Mouse (Mus musculus): ENCODE data around the gene Abat.

The Abat gene

DNA sequence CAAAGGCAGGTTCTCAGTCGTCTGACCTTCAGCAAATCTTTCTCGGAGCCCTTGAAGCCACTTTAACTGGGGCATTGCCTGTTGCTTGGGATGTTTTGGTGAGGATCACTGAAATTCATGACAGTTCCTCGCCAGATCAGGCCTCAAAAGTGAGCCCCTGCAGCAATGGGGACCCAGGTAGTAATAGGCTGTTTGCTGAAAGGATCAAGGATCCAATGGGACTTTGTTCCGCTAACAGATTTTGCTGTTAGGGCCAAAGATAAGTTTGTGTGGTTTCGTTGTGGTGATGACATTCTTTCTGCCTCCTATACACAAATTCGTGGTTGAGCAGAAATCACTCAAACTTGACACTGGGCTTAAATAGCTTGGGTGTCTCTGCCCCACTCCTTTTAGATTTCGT, 124.9 kb downstream of the Abat start:
- DNase-seq, result no peak

DNA sequence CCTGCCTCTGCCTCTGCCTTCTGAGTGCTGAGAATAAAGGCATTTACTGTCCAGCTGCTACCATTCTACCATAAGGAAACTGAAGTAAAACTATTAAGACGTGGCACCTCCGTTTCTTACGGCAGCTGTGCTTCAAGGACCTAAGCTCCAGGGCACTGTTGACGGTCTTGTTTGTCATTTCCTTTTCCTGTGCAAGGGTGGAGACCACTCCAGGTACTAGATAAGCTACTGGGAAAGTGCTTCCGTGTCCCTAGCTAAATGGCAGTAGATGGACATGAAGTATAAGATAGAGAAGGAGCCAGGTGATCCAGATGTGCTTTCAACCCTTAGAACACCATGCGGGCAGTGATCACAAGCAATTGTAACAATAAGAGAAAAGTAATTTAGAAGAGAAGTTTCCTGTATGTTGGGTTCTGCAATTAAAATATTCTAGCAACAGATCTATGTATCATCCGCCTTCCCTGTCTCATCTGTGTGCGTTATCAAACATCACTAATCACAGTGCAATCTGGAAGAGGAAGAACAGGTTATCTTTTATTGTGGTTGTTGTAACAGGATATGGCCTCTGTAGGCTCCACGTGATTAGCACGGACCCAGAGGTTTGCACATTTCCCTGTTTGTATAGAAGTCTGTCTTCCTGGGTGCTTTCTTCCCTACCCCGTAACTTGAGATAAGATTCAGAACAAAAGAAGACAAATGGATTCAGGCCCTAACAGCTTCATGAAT, 126.4 kb downstream of the Abat start:
- no peak for DNase-seq

DNA sequence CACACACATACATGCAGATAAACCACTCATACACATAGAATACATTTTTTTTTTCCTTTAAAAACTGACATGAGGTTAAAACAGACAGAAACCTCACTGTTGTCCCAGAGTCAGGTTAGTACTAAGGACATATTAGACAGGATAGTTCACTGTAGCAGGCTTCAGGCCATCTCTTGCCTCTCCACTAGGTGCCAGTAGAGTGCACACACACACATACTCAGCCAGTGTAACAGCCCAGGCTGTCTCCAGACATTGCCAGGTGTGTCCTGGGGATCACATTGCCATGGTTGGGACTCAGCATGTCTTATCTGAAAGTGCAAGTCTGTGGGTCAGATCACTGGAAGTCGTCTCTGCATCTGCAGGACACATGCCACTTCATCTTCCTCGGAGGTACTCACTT, 130.6 kb downstream of the Abat start:
- no peak for DNase-seq

DNA sequence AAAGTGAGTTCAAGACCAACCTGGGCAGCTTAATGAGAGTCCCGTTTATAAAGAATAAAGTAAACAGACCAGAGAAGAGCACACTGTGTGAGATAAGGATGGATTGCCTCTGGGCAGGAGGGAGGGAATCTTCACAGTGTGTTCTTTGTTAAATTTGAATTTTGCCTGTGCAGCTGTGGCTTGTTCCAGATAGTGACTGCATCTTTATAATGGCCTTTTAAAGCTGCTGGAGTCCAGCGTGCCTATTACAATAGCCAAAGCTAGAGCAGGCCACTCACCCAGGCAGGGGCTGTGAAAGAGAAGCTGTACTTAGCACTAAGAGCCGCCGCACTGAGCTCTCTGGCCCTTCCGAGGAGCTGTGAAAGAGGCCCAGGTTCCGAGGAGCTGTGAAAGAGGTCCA, 132.3 kb downstream of the Abat start:
- DNase-seq, result no peak

DNA sequence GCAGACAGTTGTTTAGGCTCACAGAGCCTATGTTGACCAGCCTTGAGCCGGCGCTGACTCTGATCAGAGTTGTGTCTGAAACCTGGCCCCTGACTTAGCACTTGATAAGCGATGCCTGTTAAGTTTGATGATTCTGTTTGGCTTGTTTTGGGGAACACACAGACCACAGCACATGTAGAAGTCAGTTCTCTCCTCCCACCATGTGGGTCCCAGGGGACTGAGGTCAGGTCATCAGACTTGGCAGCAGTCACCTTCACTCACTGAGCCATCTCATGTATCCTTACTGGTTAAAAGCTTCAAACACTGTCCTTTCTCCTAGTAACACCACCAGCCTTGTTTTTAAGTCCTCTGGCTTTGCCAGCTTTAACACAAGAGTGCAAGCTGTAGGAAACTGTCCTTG, 136.8 kb downstream of the Abat start:
- DNase-seq, result no peak

DNA sequence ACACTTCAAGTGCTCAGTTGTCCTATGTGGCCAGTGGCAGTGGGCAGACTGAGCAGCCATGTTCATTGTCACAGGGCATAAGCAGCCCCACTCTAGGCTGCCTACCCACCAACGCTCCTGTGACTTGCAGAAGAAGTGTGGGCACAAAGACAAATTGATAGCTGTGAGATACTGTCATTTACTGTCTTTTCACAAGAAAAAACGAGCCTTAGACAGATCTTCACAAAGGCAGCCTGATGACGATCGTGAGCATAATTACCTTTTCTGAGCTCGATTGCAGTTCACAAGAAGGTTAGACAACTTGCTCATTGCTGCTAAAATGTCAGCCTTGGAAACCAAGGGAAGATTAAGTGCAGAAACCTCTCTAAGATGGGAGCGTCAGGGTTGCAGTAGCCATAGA, 141.9 kb downstream of the Abat start:
- no peak for DNase-seq

DNA sequence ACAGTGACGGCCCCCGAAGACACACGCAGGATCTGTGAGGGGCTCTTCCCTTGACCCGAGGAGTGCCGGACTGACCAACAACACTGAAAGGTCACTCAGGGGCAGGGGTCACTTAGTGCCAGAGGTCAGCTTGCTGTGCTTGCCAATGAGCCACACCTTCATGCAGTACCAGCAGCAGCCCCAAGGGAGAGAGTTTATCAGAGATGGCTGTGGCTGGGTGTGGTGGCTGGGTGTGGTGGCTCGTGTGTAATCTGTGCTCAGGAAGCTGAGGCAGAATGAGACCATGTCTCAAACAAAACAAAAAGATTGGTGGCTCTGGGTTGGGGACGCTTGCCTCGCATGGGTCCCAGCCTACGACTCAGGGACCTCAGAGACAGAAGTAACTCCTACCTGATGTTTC, 142.4 kb downstream of the Abat start:
- no peak for DNase-seq

DNA sequence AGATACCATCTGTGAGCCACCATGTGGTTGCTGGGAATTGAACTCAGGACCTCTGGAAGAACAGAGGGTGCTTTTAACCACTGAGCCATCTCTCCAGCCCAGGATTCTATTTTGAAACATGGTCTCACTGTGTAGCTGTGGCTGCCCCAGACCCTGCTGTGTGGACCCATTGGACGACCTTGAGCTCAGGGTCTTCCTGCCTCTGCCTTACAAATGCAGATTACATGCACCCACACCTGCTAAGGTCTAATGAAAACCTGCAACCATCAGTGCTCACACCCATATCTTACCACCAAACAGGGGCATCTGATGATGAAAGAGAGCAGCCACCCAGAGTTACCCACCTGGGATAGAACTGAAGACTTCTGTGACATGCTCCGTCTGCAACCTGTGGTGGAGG, 143.0 kb downstream of the Abat start:
- DNase-seq, result no peak

DNA sequence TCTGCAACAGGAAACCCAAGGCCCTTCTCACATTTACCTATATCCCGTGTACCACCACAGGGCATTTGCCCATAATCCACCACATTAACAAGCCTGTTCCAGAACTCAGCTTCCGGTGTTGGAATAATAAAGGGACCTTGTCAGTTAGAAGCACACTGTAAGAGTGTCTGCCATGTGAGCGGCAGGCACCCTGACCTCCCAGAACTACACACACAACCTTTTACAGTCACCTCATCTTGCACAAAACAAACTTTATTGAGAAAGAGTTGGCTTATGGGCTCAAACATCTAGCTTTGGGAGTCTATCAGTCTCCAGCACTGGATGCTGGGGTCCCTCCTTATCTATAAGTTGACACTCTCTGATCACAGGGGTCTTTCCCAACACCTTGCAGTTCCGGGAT, 145.1 kb downstream of the Abat start:
- no peak for DNase-seq

DNA sequence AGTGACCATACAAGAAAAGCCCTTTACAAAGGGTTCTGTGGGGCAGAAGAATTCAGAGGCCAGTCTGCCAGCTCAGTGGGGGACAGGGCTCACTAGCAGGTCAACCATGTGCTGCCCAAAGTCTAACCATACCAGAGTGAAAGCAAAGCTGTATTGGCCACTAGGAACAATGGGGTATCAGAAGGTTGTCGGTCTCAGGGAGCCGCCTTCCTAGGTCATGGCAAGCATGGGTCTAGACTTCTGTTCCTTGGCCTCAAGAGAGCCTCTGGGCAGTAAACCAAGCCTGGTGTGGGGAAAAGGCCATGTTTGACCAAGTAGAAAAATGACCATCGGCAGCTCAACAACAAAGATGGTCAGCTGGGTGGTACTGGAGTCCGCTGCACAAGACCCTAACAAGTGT, 145.5 kb downstream of the Abat start:
- DNase-seq, result no peak

DNA sequence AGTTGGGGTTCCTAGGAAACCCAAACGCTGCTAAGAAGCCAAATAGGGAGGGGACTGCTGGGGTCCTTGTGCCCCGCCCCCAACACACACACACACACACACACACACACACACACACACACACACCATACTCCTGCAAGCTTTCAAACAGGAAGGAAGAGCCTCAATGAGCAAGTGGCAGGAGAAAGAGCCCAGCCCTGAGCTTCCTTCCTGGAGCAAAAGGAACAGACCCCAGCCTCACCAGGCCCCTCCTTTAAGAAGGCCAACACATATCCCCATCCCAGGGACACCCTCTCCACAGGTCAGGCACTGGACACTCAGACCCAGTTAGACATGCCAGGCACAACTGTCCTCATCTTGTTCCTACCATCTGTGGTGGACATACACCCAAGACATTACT, 149.8 kb downstream of the Abat start:
- DNase-seq, result no peak

DNA sequence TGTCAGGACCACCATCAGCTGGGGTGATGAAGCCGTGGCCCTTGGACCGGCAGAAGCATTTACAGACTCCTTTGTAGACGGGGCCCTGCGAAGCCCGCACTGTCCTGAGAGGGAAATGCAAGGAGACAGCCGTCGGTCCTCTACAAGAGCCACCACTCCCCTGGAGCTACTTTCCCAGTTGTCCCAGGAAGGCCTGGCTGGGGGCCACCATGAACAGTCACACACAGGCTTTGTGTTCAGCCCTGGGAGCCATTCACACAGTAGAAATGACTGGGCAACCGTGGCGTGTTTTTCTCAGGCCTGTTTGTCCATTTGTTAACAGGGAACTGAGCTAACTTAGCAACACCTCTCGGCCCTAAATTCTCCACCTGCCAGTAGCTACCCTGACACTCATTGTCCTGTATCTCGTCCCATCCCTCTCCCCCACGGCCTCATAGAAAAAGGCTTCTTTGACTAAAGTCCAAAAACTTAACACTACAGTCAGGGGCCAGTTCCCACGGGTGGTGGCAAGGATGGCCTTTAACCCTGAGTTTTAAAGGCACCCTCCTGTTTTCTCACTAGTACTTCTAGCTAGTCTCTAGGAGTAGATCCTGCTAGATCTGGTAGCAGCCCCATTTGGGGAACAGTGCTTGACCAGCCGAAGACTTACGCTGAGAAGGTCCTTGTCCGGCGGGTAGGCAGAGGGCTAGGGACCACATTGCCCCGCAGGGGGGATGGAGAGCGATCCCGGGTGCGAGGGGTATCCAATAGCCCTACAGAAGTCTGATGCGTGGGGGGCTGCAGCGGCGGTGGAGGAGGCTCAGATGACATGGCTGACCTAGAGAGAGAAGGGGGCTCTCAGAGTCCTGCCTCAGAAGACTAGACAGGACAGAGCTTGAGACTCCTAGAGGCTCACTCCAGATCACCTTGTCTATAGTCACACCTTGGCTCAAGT, 150.6 kb downstream of the Abat start:
- peak; percentile 44 for DNase-seq

DNA sequence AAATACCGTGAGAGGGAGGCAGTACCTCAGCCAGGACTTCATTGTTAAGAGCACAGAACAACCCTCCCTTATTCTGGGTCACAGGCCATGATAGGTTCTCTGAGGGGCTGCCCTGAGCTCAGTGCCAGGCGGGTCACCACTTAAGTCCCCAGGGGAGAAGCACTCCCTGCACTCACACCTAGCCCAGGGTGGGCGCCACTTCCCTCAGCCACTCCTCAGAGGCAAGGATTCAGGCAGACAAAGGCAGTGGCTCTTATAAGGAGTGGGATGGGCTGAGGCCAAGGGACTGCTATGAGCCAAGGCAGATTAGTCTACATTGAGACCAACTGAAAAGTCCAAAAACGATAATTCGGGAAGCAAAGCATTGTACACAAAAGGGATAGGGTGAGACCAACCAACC, 152.1 kb downstream of the Abat start:
- no peak for DNase-seq

DNA sequence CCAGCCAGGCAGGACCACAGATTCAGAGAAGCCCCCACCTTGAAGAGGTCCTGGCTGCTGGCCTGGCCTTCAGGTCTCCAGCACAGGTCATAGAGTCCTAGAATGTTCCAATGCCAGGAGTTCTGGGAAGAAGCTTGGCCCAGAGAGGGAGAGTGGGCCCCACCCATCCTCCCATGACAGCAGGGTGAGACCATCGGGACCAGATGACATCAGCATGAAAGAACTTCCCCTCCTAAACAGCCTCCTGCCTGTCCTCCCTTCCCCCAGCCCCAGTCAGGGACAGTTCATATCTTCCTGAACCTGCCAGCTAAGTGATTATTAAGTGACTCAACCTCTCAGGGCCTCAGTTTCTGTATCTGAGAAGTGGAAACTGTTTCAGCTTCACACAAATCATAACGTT, 153.2 kb downstream of the Abat start:
- no peak for DNase-seq

DNA sequence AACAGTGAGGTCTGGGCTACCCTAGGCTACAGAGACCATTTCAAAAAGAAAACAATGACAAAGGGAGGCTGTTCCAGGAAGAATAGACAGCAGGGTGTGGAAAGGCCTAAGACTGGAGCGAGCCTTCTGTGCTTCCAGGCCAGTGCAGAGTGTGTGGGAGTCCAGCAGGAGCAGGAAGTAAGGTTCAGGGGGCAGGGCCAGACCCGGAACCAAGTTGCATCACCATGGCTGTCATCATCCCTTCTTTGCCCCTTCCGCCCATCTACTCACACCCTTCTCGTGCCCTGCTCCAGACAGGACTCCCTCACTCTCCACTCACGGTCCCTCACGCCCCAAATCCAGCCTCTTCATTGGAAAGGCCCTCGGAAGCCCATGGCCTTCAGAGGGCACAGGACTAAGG, 154.0 kb downstream of the Abat start:
- DNase-seq, result no peak

DNA sequence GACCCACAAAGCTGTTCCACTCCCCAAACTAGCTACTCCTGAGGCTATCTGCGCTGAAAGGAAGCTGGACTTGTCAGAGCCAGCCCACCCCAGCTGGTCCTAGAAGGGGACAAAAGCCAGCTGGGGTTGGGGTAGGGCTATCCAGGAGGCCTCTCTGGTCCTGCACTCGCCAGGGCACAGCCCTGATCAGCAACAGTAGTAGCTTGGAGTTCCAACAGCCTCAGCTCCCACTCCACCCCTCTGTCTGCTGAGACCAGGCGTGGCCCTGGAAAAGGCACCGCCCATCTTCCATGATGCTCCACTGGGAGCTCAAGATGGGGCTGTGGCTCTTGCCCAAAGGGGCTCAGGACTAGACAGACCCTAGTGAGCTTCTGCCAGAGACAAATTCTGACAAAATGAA, 154.6 kb downstream of the Abat start:
- no peak for DNase-seq

DNA sequence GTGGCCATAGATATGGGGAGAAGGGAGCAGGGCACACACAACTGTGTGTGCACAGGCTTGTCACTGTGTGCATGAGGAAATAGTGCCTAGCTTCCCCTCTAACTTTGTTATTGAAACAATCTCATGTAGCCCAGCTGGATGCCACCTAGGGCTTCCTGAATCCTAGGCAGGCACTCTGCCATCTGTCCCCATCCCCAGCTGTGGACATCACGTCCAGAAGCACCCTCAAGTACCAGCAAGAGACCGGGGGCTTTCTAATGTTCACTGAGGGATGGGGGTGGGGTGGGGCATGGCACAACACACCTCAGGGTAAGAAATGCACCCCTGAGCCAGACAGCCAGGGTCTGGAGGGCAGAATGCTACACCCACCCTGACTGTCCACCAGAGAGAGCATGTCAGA, 155.2 kb downstream of the Abat start:
- no peak for DNase-seq

DNA sequence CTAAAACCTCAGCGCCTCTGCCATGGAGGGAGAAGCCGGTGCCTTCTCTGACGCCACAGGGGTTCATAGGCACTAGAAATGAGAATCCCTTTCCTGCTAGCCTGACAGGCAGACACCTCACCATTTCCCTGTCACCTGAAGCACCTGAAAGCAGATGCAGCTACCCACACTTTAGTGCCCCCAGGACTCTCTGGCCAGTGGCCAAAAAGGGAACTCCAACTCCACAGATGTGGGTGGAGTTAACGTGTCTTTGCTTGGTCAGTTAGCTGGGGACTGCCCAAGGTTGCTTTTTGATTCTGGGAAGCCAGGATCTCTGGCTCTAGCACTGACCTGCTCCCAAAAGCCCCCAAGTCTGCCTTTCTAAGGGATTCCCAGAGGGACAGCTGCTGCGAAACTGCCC, 156.2 kb downstream of the Abat start:
- no peak for DNase-seq

DNA sequence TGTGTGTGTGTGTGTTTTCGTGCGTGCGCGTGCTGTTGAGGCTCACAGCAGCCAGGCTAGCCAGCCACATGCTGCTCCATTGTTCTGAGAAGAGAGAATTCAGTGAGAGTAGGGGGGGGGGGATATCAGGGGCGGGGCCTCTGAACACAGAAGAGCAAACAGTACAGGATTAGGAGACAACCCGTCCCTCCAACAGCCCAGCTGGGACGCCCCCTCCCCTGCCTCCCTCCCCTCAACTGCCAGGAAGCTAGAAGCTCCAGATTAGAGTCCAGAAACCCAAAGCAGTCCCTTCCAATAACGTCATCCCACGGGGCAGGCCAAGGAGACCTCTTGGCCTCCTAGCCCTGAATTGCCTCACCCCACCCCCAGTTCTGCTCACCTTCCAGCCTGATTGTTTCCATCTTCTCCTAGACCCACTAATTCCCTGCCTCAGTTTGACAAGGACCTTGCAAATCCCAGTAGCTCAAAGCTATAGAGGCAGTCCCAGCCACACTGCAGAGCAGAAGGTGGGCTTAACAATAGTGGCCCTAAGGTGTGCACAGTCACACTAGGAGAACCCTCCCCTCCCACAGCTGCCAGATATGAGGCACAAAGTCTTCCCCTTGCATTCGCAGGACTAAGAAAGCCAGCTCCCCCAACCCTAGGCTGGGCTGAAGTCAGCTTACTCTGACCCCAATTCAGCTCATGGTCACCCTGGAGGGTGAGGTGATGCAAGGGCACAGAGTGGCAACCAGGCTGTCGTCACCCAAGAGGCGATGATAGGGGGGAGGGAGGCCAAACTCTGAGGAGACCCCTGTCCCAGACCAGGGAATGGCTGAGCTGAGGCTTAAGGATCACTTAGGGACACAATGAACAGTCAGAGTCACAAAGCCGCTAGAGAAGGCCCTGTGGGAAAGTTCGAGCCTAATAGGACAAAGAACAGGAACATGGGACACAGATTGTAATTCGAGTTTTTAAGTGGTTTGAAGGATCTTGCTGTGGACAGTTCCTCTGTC, 157.1 kb downstream of the Abat start:
- no peak for DNase-seq

All from right cerebral cortex, postnatal 4 days (tissue).